Mouse (Mus musculus) layer of hippocampus, adult 9-10 months (tissue): ENCODE measurements around the gene Ube2n.

Source experiments
- DNase-seq: peaks from one replicate; pipeline ENCODE4 v3.0.0; 2022; ENCODE audit warnings: low spot score

Gene Ube2n

DNA sequence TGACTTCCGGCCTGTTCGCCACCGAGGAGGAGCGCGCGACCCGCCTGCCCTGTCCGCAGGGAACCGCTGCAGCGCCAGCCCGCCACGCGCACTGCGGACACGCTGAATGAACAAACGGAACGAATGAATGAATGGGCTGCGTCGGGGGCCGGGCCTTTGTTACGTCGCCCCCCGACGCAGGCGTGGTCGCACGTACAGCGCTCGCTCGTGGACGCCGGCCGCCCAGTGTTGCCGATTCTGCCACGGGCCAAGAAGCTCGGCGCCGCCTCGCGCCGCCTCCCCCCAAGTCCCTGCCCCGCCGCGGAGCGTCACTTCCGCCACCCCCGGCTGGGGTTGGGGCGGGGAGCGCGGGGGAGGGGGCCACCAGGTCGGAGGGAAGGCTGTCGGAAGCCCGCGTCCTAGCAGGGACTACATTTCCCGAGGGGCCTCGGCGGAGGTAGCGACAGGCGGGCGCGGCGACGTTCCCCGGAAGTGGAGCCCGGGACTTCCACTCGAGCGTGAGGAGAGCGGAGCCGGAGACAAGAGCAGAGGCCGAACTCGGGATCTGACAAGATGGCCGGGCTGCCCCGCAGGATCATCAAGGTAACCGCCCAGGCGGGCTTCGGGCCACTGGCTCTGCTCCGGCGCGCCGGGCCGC is at the start of gene Ube2n:
TSS of gene Ube2n (plus strand) at position 490 of the 637 bp plus-strand sequence.
- peak; percentile 94 for DNase-seq

DNA sequence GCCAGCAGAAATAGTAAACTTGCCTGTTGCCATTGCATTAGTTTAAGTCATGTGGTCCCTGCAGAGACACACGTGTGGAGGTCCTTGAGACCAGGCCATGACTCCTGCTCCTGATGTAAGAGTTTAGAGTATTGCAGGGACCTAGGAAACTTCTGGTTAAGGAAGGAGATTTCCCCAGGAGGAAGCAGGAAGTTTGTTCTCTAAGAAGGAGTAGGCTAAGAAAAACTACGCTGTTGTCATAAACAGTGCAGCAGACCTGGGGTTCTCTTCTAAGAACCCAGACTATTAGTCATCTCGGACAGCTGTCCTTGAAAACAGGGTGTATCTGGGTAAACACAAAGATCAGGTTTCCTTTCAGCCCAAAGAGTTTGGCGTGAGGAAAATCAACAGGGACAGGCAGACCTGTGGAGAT is 49.5 kb upstream of the Ube2n start:
- DNase-seq, result no peak

DNA sequence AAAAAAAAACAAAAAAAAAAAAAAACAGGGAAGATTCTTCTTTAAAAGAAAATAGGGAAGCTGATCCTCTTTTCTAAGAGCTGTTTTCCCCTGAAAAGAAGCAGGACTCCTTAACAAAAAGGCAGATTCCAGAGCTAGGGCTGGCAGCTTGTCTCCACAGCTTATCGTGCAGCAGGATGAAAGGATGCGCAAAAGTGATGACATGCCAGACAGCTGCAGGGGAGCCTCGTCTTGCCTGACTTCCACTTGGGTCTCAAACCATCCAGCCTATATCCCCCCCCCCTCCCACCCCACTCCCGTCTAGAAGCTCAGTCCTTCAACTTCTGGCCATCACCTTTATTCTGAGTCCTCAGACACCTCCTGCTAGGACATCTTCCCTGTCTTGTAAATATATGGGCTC is 46.1 kb upstream of the Ube2n start:
- no peak for DNase-seq

DNA sequence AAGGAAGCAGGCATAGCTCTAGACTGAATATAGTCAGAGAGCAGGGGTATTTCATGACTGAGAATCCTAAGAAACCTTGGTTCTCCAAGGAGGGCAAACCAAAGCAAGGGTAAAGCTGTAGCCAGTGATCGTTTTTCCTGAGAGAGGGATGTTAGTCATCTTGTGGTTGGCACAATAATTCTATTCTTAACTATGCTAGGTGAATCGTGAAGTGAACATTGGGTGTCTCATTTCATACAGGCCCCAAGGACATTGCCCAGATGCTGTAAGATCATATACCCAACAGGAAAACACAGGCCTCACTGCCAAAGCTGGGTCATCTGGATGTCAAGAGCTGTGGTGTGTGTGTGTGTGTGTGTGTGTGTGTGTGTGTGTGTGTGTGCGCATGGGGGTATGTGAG is 43.8 kb upstream of the Ube2n start:
- DNase-seq, result no peak

DNA sequence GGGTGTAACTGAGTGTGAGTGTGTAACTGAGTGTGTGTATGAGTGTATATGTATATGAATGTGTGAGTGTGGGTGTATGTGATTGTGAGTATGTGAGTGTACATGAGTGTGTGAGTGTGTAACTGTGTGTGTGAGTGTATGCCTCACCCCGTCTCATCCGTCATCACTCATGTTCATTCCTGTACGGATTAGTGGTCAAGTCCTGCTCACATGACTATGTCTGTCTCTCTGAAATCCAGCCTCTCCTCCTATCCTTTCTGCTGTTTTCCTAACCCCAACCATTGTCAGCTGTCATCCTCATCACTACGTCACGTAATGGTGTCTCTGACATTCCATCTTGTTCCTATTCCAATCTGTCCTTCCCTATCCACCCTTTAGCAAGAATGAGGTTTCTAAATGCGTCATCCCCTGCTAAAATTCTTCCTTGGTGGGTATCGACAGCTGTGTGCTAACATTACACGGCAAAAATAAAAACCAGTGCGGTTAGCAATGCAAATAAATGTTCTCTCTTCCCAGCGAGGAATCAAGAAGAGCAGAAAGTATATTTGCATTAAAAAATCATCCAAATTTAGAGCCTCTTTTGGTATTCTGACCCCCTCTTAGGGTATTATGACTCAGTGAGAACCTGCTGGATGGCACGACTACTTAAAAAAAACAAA is 42.9 kb upstream of the Ube2n start:
- DNase-seq, result no peak

DNA sequence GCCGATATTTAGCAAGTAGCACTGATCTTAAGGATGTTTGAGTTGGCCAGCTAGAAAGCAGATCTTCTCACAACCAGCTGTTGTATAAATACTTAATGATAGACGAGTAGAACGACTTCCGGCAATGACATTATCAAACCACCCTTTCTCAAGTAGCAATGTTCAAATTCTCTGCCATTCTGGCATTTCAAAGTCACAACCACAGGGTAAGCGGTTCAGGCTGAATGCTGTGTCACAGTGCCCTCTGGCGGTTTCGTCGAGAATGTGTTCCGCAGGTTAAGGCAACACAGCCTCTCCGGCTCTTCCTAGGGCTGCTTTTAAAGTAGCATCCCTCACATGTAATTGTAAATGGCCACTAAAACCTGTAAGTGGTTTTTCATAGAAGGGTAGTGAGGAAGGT is 39.0 kb upstream of the Ube2n start:
- DNase-seq, result peak; percentile 56

DNA sequence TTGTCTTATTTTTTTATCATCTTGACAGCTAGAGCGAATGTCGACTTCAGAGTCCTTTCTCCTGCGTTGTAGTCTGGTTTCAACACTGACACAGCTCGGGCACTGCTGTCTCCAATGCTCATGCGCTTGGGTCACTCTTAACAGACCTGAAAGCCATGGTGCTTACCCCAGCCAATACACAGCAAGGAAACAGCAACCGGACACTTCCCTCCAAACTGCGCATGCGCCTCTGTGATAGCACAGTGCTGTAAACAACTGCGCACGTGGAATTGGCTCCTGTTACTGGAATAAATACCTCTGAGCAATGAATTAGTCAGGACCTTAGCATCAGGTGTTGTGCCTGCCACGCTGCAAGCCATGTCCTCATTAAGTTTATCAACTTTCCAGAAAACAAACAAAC is 37.4 kb upstream of the Ube2n start:
- no peak for DNase-seq

DNA sequence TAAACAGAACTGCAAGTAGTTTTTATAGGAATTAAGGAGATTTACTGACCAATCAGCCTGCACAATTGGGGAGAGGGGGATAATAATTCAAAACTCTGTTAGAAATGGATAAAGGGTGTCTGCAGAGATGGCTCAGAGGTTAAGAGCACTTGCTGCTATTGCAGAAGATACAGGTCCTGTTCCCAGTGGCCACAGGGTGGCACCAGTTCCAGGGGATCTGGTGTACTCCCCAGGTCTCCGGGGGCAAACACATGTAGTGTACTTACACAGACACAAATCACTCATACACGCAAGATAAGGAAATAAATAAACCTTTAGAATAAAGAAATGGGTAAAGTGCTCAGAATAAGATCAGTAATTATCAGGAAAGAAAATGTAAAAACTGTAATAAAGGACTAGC is 25.3 kb upstream of the Ube2n start:
- DNase-seq, result no peak

DNA sequence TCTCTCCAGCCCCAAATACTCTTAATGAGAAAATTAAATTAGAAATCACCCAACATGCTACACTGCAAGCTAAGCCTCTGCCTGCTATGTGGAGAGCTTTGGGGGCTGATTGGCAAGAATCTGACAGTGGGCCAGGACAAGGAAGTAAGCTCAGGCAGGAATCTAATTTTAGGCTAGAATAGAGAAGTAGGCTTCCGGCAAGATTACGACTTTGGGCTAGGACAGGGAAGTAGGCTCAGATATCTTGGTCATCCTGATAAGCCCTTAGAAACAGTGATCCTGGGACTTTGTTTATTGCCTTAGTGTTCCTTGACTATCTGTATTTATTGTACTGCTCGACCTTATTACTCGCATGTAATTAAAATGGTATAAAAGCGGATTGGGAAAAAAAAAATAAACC is 20.7 kb upstream of the Ube2n start:
- DNase-seq, result no peak

DNA sequence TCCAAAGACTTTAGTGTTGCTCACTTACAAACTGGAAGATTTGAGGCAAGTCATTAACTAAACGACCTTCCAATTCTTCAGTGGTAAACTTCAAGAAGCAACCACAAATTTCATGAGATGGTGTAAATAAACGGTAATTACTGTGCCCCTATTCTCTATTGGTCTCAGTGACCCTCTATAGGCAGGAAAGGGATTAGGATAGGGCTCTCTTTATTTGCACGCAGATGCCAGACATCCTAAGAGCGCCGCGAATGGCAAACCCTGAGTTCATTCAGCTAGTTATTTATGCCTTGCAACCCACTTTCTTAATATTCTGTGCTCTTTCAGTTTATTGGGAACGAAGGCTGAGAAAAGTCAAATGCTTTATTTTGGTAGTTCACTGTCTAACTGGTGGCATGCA is 13.9 kb upstream of the Ube2n start:
- no peak for DNase-seq

DNA sequence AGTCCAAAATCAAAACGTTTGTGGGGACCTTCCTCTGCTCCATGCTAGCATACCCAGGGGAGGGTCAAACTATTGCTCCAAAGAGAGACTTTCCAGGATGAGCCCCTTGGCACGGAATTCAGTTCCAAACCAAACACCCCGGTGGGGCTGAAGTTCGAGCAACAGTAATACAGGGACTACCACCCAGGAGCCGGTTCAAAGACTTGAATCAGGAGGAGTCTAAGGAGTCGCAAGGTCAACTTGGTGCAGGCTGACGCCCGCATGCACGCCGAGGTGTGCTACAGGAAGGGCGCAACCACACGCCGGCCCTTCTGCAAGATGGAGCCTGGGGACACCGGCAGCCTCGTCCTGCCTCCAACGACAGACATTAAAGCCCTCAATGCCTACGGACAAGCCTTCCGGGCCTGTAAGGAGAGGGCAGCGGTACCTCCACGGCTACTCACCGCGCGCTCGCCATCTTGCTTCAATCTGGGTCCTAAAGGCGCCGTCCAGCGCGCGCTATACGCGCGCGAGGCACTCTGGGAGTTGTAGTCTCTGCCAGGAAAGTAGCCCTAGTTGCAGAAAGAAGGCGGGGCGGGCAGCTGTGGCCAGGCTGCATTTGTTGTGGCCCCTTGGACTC is 13.4 kb upstream of the Ube2n start, which contains the start of gene Mrpl42:
TSS of gene Mrpl42 (minus strand) at position 478 of the 619 bp plus-strand sequence.
- peak; percentile 57 for DNase-seq

DNA sequence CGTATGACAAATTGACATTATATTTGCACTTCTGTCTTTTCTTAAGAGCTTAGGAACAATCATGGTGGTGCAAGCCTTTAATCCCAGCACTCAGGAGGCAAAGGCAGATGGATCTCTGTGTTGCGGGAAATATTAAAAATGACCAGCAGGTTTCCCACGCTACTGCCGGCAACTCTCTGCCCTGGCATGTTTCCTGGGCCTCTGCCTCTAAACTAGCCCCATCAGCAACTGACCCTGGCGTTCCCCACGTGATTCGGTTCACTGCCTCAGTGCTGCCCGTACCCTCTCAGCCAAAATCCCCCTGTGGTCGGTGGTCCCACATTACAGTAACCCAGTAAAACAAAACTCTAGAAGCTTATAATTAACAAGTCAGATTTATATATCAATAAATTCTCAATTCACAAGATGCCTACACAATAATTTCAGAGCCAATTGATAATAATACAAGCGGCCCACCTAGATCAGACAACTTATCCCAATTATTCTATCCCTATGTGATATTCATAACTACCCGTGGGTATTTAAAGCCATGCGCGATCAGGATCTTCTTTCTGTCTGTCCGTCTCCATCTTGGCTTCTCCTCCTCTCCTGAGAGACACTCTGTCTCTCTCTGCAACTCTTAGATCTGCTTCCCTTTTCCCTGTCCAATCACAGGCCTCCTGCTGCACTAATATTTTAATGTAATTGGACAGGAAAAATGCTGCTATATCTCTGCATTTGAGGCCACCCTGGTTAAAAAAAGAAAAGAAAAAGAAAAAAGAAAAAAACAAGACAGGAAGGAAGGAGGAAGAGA is 11.3 kb upstream of the Ube2n start:
- DNase-seq, result no peak

DNA sequence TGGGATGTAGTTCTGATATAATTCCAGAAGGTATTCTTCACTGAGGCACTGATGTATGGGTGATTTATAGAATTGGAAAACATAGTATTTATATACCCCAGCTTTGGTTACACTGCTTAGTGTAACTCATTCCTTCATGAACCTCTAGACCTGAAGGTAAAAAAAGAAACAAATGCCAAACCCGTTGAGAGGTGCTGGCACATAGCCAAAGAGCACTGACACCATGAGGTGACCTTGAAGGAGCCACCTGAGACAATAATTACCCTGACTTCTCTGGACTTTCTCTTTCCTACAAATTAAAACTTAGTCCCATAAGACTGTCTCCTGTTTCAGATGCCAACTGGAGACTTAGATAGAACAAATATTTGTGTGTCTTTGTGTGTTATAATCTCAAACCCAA is 10.6 kb upstream of the Ube2n start:
- no peak for DNase-seq

DNA sequence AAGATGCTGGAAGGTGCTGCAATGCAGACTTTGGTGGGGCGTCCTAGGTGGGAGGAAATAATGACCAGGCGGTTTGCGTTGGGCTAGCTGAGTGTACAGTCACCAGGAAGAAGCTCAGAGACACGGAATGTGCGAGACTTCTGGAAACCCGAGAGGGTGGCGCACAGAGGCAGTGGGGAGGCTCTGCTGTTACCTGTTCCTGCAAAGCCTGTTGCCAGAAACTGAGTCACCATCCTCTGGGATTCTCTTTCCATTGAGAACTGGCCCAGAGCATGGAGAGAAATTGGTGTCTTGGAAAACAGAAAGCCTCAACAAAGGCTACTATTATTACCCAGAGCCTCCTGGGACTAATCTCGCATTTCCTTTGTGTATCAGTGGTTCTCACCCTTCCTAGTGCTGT is 6.8 kb upstream of the Ube2n start:
- DNase-seq, result no peak

DNA sequence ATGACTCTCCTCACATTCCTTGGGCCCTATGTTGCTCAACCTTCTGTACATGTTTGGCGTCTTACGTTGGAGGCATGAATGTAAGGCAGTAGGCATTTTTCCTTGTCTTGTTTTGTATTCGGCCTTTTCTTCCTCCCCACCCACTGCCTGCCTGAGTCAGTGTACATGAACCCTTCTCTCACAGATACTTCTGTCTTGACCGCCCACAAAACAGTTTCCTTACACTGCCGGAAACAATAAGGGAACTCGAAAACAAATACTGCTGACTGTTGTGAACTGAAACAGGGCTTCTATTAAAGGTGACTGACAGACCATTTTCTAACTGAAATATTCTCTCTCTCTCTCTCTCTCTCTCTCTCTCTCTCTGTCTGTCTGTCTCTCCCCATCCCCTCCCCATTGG is 6.2 kb upstream of the Ube2n start:
- peak; percentile 17 for DNase-seq

DNA sequence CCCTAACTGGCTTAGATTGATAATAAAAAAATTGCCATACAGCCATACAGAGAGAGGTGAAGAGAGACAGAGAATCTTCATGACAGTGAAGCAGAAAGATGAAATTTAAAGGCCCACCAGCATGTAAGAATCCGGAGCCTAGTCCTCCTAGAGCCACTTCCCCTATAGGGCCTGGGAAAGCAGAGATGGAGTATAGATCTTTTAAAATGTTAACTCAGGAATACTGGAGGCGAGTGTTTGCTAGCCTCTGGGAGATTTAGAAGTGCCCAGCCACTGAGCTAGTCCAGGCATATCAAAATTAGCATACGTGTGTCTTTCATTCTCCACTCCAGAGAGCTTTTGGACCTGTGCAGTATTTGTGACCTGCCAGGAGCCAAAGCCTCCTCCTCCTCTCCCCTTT is 5.7 kb upstream of the Ube2n start:
- DNase-seq, result no peak

DNA sequence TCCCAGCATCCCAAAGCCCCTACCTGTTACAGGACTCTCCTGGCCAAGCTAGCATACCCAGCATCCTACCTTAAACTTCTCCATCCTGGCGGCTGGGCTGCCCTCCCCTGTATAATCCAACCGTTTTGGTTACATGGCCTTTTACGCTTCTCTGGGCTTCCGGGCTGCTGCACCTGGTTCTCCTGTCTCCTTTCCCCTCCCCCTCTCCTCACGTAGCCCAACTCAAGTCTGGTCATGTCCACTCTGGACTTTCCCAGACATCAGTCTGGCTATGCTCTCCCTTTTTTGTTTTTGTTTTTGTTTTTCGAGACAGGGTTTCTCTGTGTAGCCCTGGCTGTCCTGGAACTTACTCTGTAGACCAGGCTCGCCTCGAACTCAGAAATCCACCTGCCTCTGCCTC is 2.3 kb upstream of the Ube2n start:
- no peak for DNase-seq

DNA sequence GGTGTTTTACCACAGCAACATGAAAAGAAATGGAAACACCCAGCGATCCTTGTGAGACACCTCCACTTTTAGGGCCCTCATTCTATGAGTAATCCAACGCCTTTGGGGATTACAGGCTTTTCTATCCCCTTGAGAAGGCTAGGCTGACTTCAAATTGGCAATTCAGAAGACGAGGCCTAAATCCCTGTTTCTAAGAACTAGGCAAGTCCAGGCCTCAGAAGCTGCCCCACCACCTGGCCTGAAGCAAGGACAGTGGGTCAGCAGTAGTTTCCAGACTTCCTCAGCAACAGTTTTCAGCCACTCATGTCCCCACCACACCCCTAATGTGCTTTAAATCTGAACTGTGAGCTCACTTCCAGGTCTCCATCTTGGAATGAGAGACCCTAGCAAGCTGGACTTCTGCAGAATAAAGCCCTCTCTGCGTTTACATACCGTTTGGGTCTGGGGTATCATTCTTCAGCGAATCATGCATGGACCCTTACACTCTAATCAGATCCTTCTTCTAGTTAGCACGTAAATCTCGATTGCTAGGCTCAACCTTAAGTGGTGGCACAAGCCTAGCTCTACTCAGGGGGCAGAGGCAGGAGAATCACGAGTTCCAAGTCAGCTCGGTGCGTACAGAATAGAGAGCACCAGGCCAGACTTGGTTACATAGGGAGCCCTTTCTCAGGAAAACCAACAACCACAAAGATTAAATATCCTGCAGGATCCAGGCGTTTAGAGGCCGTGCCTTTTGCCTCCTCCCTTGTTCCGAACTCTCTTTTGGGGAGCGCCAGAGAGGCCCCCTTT is 983 bp upstream of the Ube2n start:
- DNase-seq, result no peak

DNA sequence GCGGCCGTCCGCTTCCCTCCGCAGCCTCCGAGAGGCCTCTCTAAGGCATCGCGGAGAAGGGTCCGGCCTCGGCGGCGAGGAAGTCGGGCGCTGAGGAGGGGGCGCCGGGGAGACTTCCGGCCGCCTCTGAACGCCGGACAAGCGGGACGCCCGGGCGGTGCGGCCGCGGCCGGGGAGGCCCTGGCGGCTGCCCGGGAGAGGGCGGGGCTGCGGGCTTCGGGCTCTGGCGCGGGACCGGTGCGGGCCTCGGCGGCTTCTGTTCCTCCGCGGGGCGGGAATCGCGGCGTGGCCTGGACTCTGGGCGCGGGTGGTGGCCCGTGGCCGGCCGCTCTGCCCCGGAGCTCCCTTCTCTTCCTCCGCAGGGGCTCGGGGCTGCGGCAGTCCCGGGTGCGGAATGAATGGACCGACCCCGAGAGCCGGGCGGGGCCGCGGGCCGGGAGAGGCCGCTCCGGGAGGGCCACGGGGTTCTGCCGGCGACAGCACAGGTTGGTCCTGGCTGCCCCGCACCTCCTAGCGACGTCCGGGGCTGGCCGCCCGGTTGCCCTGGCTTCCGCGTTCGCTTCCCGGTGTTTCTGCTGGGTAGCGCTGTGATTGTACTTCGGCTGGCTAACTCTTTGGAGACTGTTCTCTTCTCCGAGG is 467 bp downstream of the Ube2n start:
- DNase-seq, result no peak

DNA sequence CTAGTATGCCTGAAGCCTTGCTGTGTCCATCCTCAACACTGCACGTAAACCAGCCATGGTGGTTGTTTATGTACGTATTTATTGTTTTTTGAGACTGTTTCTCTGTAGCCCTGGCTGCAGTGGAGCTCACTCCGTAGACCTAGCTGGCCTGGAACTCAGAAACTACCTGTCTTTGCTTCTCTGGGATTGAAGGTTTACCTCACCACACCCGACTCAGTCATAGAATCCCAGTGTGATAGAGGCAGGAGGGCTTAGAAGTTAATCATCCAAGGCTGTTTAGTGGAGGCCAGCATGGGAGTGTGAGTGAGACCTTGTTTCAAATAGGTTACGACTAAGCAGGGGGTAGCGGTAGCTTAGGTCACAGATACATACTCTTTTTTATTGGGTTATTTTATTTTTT is 2.7 kb downstream of the Ube2n start:
- no peak for DNase-seq

DNA sequence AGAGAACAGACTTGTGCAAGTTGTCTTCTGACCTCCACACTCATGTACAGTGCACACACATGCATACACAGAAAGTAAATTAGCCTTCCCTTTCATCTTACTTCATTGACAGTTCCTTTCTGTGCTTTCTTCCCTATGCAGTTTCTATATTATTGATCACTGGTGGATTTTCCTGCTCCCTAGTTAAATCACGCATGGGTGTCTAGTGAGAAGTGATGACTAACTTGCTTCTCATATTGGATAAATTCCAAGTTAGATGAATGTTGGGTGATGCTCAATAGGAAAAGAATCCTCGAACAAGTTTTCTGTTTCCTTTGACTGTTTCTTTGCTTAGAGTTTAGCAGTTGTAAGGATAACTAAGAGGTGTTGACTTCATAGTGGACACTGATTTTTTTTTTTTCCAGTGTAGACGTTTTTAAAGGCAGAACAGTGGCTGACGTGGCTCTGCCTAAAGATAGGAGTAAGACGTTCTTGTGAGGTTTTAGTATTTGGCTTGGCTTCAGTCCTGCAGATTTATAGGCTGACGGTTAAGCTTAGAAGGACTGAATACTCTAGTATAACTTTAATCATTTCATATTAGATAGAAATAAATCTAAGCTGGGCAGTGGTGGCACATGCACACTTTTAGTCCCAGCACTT is 10.2 kb downstream of the Ube2n start:
- no peak for DNase-seq
